Mouse (Mus musculus) E14TG2a.4 (cell line): ENCODE results near the gene Rtkn2.
"Not testable (repeated sequence)": the region's sequence is repeated elsewhere in the genome, so short reads cannot be mapped to it uniquely, and the experiment has no call there.

Source experiments
- H3K27me3 ChIP-seq: 2 replicates; pipeline ENCODE4 v1.6.1; 2014; ENCODE audit warnings: low read length, control low read depth; ENCODE audit not compliant: insufficient read depth
- H3K36me3 ChIP-seq: 2 replicates; pipeline ENCODE4 v1.6.1; 2014; ENCODE audit warnings: low read length, control low read depth; ENCODE audit not compliant: insufficient read depth
- H3K4me1 ChIP-seq: replicated peaks from 2 replicates; pipeline ENCODE4 v1.6.1; 2014; ENCODE audit warnings: low read depth, low read length, control low read depth
- H3K4me3 ChIP-seq: replicated peaks from 2 replicates; pipeline ENCODE4 v1.5.1; 2014; ENCODE audit warnings: mild to moderate bottlenecking, low read length
- H3K9me3 ChIP-seq: 2 replicates; pipeline ENCODE4 v1.6.1; 2014; ENCODE audit warnings: low read length, control low read depth
- CTCF ChIP-seq: conservative IDR thresholded peaks from 2 replicates; pipeline ENCODE4 v1.5.1; 2014; ENCODE audit warnings: low read length
- NANOG ChIP-seq: IDR thresholded peaks from 2 replicates; pipeline ENCODE4 v1.6.1; 2014; ENCODE audit warnings: borderline replicate concordance, low read length, mixed read lengths
- POU5F1 ChIP-seq: IDR thresholded peaks from 2 replicates; pipeline ENCODE4 v1.6.1; 2014; ENCODE audit warnings: low read length, borderline replicate concordance

Rtkn2 gene

DNA sequence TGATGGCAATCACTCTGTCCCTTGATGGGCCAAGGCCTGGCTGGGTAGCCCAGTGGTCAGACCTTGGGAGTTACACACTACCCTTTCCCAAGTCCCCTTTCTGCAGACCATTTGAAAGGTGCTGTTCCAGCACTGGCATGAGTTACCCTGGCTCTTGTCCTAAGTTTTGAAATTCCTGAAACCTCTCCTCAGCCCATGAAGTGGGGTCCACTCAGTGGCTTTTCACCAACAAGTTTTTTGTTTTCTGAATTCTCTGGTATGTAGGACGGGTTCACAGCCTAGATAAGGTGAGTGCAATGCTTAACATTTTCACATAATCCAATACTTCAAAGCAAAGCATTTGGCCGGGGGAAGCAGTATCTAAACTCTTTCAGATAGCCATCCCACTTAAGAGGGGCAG lies 115.8 kb downstream of the Rtkn2 start:
- peaks cover 5% of the 10 kb centered on the region; the same call in 1 of the 2 replicates for H3K27me3 ChIP-seq
- TF ChIP-seq CTCF (no peak), POU5F1 (no peak), NANOG (no peak)
- H3K36me3 ChIP-seq, result peaks cover 79% of the 10 kb centered on the region
- peaks cover 94% of the 10 kb centered on the region for H3K4me1 ChIP-seq
- no peak overlapping the region for H3K4me3 ChIP-seq
- H3K9me3 ChIP-seq, result no peaks in the 10 kb centered on the region

DNA sequence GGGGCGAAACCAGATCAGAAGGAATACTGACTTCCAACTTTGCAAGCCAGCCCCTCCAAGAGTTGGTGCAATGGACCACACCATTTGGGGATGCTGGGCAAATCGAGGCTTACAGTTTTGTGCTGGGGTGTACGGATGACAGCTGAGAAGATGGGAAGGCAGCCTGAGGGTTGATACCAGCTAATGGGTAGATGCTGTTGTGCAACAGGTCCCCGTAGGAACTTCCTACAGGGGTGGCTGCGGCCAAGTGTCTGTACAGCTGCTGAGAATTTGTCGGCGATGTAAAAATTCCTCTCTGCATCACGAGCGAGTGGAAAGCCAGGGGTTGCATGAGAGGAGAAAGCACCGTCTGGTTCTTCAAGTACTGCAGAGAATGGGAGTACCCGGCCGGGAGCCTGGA lies 117.0 kb downstream of the Rtkn2 start:
- H3K9me3 ChIP-seq, result no peaks in the 10 kb centered on the region
- peaks cover 96% of the 10 kb centered on the region for H3K4me1 ChIP-seq
- TF ChIP-seq CTCF, result no peak
- no peak for TF ChIP-seq NANOG
- TF ChIP-seq POU5F1, result no peak

DNA sequence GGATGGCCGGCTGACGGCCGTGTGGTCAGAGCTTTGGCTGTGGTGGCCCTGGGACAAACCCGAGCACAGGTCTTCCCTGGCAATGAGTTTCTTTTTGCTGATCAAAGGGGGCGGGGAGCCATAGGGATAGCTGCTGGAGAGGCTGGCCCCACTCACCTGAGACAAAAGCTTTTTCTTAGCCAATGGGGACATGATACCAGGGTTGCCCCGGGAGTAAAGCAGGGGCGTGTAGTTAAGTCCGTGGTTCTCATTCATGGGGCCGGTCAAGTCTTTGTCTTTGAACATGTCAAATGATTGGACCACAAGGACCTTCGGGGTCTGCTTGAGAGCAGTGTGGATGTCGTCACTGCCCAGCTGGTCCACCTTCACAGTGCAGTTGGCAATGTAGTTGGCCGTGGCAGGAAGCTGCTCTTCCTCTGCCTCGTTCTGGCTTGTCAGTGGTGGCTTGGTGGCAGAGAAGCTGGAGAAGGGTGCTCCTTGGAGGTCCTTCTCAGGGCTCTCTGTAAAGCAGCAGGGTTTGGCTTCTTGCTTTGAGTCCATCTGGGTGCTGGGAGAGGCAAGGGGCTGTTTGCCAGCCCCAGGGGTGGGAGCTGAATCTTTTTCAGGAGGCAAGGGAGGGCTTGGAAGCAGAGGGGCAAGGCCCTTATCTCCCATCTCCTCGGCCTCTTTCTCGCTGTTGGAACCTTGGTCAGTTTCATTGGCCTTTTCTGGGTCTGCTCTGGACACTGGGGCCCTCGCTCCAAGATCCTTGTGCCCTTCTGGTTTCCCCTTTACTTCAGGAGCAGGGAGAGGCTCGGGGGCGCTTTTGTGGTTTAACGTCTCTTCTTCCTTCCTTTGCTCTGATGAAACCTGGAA lies 118.7 kb downstream of the Rtkn2 start:
- Histone ChIP-seq H3K4me3 (peak overlapping the region; percentile 59), H3K4me1 (peaks cover 94% of the 10 kb centered on the region), H3K27me3 (peaks cover 5% of the 10 kb centered on the region; the same call in 1 of the 2 replicates), H3K9me3 (no peaks in the 10 kb centered on the region), H3K36me3 (peaks cover 99% of the 10 kb centered on the region)
- TF ChIP-seq CTCF (no peak), NANOG (no peak), POU5F1 (no peak)

More for the DNA sequence above, 117.0 kb downstream of the Rtkn2 start:
- peaks cover 92% of the 10 kb centered on the region for H3K36me3 ChIP-seq
- H3K4me3 ChIP-seq, result peak overlapping the region; percentile 59
- peaks cover 5% of the 10 kb centered on the region; the same call in 1 of the 2 replicates for H3K27me3 ChIP-seq

DNA sequence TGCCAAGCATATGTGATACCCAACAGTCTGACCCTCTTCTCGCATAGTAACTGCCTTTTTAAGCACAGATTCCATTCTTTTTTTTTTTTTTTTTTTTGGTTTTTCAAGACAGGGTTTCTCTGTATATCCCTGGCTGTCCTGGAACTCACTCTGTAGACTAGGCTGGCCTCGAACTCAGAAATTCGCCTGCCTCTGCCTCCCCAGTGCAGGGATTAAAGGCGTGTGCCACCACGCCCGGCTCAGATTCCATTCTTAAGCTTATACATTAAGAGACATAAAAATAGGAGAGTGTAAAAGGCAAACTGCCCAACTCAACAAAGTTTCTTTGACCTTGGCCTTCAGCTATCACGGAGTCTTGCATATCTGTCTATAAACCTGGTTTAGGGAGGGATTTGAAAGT lies 120.4 kb downstream of the Rtkn2 start:
- H3K27me3 ChIP-seq, H3K9me3 ChIP-seq, H3K4me3 ChIP-seq: not testable (repeated sequence)
- Histone ChIP-seq H3K36me3 (peaks cover 95% of the 10 kb centered on the region), H3K4me1 (peaks cover 93% of the 10 kb centered on the region)

DNA sequence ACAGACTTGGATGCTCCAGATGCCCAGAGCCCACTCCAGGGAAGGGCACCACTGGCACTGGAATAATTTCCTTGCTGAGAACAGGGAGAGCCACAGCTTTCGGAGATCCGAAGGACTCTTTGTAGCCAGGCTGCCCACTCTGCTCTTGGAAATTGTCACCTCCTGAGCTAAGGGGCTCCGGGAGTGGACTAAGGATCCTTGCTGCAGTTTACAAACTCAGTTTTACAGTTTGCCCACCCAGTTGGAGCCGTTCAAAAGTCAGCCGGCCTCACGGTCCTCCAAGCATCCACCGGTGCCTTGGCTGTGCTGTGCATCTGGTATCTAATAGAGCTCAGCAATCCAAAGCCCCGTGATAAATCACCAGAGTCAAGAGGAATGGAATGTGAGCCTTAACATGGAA lies 121.1 kb downstream of the Rtkn2 start:
- Histone ChIP-seq H3K4me3 (no peak overlapping the region), H3K27me3 (peaks cover 5% of the 10 kb centered on the region; the same call in 1 of the 2 replicates), H3K36me3 (peaks cover 91% of the 10 kb centered on the region), H3K9me3 (no peaks in the 10 kb centered on the region), H3K4me1 (peaks cover 94% of the 10 kb centered on the region)
- TF ChIP-seq NANOG, result no peak
- no peak for TF ChIP-seq CTCF
- TF ChIP-seq POU5F1, result no peak

DNA sequence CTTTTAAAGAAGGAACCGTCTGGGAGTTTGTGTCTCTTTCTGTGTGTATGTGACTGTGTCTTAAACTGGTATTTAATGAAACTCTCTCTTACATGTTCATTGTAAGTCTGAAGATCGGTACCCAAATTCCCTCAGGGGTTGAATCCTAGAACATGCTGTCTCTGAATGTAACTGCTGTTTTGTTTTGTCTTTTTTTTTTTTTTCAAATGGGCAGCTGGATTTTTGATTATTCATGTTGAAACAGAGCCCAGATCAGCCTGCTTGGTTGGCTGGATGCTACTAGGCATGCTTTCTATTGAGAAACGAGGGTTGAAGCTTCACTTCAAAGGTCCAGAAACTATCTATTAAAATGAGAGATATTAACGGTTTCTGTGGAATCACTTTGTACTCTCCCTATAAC lies 121.9 kb downstream of the Rtkn2 start:
- H3K36me3 ChIP-seq, result peaks cover 92% of the 10 kb centered on the region
- no peak for TF ChIP-seq CTCF
- peaks cover 96% of the 10 kb centered on the region for H3K4me1 ChIP-seq
- H3K4me3 ChIP-seq, result no peak overlapping the region
- peaks cover 5% of the 10 kb centered on the region; the same call in 1 of the 2 replicates for H3K27me3 ChIP-seq
- no peaks in the 10 kb centered on the region for H3K9me3 ChIP-seq

DNA sequence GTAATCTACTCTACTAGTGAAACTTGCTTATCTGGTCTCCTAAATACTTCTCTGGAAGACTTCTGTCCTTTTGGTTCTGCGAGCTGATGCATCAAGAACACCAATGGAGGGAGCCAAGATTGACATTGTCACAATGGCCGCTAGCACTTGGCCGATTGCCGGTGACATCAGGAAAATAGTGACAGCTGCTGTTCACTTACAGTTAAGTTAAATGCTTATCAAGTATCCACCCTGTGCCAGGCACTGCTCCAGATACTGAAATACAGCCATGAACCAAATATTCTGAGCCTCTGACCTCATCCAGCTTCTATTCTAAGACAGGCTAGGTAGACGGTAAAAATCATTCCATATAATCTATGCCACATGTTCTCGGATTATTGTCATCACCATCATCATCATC lies 123.2 kb downstream of the Rtkn2 start:
- H3K4me3 ChIP-seq, result no peak overlapping the region
- H3K4me1 ChIP-seq, result peaks cover 94% of the 10 kb centered on the region
- peaks cover 5% of the 10 kb centered on the region; the same call in 1 of the 2 replicates for H3K27me3 ChIP-seq
- TF ChIP-seq POU5F1, result no peak
- no peak for TF ChIP-seq CTCF
- no peak for TF ChIP-seq NANOG
- peaks cover 90% of the 10 kb centered on the region for H3K36me3 ChIP-seq
- no peaks in the 10 kb centered on the region for H3K9me3 ChIP-seq

DNA sequence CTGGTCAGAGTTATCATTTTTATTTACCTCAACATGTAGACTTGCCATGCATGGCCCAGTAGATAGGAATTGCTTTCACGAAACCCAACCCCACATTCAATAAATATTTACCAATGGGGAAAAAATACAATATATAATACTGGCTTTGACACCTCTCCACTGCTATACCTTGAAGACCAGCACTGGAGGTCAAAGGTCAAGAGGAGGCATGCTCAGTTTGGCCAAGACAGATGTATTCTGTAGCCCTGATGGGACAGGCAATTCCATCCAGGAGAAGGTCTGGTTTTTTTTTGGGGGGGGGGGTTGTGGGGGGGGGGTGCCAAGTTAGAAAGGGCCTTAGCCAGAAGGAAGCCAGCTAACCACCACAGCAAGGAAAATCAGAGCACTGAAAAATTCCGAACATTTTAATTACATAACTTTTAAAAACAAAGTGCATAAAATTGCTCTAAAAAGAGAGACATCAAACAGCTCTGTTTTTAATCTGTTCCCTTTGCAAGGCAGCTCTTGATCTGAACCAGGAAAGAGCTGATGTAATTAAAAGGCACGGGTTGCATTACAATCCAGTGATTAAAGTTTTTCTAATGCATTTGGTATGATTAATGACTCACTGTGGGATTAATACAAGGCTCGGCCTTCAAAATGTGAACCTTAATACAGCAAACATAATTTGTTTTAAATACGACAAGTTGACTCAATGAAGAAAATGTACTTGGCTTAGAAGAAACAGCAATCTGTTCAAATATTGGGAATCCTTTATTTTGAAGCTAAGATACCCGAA lies 123.9 kb downstream of the Rtkn2 start:
- Histone ChIP-seq H3K27me3 (0 out of 2 replicates have a peak, but pooled peaks cover under 1% of the 10 kb centered on the region), H3K9me3 (no peaks in the 10 kb centered on the region), H3K36me3 (peaks cover 90% of the 10 kb centered on the region), H3K4me1 (peaks cover 94% of the 10 kb centered on the region), H3K4me3 (no peak overlapping the region)
- TF ChIP-seq NANOG (no peak), CTCF (no peak), POU5F1 (no peak)

DNA sequence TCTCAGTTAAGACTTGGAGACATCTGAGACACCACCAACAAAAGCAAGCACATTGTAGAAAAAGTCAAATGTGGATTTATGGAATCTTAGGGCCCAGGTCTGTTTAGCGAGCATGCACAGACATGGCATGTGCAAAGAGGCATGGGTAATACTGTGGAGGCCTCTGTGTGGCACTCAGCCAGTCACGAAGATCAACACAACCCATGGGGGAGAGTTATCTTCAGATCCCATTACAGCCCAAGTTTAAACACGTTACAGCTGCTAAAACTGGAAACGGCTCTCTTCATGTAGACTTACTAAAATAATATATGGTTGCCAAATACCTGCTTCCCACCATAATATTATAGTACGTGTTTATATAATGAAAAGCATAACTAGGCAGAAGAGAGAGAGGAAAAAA lies 124.6 kb downstream of the Rtkn2 start:
- TF ChIP-seq POU5F1 (no peak), CTCF (no peak), NANOG (no peak)
- no peaks in the 10 kb centered on the region for H3K9me3 ChIP-seq
- H3K36me3 ChIP-seq, result peaks cover 90% of the 10 kb centered on the region
- H3K27me3 ChIP-seq, result no peaks in the 10 kb centered on the region
- H3K4me1 ChIP-seq, result peaks cover 94% of the 10 kb centered on the region
- no peak overlapping the region for H3K4me3 ChIP-seq
